Mouse (Mus musculus) spleen, postnatal 4 days (tissue): Measurements from ENCODE around the gene Itprid1.
A peak's percentile ranks its signal among the peaks of the same experiment; 100 is the strongest.

Experiments
- DNase-seq, 2 experiments: peaks; one replicate each; pipeline ENCODE4 v3.0.0; 2022; ENCODE audit warnings: low spot score in 2 of 2

Gene Itprid1

DNA sequence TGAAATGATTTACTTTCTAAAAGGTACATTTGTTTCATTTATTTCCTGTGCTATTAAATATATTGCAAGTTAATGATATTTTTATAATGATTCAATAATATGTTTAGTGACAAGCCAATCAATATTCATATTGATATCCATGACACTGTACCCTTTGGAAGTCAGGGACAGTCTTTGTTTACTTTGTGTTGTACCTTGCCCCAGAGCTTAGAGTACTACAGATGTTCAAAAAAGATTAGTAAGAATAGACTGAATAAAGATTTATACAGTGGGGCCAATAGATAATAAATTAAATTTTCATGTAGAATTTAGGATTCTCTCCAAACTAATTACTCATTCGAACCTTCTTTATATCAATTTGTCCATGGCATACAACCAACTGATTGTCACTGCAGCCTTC lies 50.9 kb downstream of the Itprid1 start:
- DNase-seq: no peak

DNA sequence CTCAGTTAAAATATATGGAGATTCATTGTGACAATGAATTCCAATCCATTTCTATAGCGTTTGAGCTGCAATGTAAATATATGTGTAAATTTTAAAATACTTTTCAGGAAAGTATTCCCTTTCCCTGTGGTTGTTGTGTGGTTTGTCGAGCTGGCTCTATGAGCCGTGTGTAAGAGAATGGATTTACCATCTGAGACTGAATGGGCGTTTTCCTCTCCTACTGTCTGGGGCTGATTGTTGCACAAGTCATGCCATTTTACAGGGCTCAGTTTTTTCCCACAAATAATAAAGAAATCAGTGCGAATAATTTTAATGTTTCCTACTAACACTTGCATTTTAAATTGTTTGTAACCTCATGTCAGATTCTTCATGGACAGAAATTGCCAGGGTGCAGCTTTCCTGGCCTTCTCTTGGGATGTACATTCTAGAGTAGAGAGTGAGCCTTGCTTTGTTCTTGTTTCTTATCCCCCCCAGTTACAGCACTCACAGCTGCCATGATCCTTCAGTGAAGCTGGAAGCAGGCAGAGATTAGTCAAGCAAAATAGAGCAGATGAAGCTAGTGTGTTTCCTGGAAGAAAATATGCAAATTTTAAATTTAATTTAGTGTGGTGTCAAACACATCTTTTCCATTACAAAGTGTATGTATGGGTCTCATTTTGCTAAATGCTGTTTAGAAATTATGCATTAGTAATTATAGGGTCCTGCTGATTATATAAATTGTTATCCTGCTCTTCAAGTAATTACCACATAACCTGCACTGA lies 65.1 kb downstream of the Itprid1 start:
- no peak for DNase-seq

DNA sequence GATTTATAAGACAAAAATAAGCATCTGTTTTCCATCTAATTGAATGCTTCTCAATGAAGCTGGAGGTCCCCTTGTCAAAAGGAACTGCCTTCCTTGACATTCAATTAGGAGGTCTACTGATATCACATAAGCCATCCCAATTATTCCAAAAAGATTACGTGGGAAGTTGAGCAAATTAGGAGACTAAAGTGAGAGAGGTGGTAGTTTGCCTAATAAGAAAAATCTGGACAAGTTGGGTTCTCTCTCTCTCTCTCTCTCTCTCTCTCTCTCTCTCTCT lies 65.6 kb downstream of the Itprid1 start:
- no peak for DNase-seq

DNA sequence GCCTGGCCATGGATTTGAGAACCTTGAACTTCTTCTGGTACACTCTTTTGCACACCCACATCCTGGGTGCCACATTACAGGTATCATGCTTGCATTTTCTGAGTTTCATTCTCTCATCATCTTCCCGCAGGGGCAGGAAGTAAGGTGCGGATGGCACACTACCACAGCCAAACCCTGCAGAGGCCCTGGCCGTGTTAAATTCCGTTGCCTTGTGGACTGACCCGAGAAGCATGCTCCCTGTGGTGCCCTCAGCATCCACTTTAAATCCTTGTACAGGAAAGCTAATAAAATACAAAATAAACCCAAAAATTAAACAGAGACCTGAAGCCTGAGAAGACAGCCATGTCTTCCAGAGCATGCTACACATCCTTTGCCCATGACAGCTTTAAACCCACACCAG lies 82.5 kb downstream of the Itprid1 start:
- no peak for DNase-seq

DNA sequence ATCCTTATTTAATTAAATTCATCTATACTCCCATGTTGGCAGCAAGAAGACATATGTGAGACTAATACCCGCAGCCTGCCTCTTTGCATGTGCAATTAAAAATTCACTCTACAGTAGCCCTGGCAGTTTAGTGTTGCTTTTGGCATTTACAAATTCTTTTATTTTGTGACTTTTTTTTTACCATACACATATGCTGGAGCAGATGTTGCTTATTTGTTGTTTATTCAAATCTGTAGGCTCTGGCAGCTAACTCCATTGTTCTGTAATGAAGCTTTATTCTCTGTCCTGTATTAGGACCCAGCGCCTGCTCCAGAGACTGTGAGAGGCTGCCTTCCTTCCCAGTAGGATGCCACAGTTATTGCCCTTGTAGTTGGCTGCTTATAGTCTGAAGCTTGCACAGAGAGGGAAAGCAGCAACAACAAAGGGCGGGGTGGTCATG lies 83.6 kb downstream of the Itprid1 start:
- DNase-seq: no peak

DNA sequence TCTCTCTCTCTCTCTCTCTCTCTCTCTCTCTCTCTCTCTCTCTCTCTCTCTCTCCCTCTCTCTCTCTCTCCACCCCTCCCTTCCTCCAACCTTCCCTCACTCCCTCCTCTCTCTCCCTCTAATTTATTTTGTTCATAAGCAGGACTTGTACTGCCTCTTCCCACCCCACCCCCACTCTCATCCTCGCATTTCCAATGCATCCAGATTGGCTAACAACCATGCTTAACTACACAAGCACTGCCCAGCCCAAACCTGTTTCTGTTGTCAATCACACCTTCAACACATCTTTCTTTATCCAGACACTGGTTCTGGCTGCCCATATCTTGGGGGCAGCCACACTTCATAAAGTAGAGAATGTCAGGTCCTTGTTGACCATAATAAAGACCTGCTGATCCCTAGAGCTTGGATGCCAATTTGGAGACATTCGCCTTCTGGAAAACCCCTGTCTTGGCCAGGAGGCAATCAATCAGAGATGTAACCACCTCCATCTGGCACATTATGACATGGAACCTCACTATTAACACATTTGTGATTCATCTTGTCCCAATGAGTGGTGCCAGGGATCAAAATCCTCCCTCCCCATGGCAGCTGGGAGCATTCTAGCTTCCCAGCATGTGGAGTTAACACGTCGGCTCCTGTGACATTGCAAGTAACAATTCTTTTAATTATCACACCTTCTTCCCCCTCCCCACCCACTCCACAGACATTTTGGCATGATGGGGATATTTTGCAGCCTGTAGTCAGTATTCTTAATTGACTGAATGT lies 84.4 kb downstream of the Itprid1 start:
- no peak for DNase-seq

DNA sequence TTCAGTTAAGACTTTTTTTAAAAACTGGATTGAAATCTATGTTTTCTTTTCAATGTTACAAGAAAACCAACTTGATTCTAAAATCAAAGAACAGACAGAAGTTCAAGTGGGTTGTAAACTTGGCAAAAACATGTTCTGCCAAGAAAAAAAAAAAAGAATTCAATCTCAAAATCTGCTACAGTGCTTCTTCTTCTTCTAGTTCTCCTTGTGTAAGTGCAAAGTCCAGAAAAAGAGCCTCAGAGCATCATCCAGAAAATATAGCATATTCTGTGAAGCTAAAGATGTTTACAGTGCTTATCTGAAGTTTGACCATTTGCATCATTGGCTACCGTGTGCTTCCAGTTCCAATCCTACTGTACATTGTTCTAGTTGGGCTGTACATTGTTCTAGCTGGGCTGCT lies 108.0 kb downstream of the Itprid1 start:
- no peak for DNase-seq

DNA sequence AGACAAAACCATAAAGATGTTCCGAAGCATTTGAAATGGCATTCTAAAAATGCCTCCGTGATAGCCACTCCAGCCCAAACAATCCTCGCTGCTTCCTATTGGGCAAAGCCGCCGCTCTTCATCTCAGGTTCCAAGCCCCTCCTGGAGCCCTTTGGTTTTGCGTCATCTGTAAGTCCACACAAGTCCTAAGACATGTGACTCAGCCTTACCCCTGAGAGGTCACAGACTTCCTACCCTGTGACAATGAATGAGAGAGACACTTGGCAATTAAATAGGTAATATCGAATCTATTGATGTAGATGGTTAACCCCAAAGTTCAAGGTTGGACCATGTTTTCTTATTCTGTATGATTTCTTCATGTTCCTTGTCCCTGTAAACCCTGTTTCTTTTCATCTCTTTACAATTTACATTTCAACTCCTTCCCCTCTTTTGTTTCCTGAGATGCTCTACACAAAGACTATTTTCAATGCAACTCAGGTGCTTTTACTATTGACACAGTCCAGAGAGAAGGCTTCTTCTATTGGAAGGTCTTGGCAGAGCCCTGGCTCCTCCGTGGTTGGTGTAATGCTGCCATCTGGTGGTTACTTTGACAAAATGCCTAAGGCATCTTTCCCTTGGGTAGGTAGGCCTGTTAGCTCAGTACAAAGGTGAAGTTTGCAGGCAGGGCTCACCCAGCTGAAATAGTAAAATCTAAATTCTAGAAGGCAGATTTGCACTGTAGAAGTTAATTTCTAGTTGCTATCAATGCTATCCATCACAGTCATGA lies 113.8 kb downstream of the Itprid1 start:
- peak in 1 of 2 experiments; percentile 16 for DNase-seq

DNA sequence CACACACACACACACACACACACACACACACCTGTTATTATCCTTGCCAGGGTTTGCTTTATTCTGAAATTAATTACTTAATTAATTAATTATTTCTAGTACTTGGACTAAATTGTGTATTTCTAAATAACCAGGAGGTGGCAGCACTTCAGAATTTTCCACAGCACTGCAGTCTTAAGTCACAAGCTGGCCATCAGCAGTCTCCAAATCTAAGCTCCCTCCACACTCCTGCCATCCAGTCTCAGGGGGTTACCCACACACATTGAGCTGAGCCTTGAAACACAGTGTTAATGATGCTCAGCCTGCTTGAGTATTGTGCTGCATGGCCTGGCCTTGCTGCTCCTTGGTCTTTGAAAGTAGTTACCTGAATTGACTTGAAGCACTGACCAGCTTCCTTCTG lies 136.3 kb downstream of the Itprid1 start:
- DNase-seq: no peak

DNA sequence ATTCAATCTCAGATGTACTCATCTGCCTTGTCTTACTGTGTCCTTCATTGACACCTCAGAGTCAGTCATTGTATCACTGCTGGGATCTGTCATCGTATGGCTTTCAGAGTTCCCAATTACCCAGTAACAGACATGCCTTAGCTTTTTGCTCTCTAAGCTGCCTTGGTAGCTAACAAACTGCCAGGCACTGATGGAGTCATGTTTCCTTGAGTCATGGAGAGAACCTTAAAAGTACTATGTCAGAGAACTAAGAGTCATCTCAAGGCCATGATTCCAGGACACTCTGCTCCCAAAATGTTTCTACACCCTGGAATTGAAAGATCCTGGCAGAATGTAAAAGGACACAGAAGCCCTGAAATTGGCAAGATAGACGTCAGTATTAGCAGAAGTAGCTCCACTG lies 143.1 kb downstream of the Itprid1 start:
- DNase-seq: no peak

DNA sequence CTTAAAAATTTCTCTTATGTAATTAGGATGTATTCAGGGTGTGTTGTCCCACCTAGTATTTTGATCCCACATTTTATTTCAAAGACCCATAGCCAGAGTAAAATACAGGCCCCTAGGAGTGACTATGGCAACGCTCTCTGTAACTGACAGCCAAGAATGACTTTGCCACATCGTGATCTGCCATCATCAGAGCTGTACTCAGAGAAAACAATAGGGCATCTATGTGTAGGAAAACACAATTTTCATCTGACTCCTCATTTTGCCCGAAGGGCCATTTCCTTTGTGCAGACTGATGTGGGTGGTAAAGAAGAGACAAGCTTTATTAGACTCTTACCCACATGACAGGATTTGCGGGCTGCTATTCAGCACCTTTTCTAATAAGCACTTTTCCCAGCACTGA lies 172.0 kb downstream of the Itprid1 start:
- no peak for DNase-seq

DNA sequence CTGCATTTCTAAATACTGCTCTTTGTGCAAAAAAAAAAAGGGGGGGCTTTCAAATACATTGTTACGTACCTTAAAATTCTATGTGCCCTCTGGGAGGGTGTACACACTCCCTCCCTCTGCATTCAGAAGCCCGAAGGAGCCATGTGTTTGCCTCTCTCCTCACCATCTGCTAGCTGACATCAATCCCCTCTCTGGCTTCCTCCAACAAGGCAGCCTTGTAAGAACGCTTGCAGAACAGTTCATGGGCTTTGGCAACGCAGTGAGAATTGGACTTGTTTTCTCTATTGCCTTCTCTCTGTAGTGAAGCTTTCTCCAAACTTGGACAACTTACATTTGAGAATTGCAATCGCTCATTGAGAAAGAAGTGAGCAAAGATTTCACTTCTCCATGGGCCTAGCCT lies 175.7 kb downstream of the Itprid1 start:
- peak in 1 of 2 experiments; percentile 31 for DNase-seq

DNA sequence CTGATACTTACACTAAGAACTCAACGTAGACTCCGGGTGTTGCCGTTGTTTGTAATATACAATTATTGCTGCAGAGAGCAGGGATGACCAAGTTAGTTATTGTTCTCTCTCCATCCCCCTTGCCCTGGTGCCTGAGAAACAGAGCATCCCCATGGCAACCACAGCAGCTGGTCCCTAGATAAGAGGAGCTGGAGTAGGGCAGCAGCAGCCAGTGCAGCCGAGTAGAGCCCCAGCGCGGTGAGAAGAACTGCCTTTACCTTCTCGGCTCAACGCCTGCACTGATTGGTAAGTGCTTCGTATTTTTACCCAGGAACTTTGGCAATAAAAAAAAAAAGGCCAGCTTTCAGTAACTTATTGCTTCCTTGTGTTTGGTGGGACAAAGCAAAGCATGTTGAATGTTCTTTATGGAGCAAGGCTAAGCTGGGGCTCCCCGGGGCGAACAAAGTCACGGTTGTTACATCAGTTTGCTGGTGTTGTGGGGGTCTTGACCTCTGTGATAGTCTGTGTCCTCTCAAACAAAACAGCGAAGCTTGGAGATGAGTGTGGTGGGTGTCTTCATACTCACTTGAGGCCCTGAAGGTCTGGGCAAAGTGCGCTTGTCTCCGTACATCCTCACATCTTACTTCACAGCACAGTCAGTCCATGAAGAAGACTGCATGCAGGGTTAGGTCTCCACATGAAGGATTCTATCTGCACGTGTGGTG lies 180.7 kb downstream of the Itprid1 start, which contains the start of gene Ppp1r17:
Gene Ppp1r17 (plus strand): TSS at position 207 of the 704 bp plus-strand sequence.
- DNase-seq: no peak

DNA sequence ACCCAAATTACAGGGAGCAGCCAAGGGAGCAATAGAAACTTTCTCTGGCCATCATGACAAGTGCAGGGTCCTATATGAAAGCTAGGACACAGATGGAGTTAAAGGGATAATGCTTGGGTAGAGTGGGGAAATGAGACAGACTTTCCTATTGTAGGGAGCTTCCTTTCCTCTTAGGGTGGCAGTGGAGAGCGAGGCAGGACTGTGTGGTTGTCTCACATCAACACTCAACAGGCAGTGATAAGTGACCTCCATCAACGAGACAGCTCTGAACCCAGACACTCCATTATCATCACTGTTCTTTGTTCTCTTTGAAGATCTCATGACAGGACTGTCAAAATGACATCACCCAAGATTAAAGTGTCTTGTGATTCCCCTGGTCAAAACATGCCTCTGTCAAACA lies 182.9 kb downstream of the Itprid1 start:
- no peak for DNase-seq

DNA sequence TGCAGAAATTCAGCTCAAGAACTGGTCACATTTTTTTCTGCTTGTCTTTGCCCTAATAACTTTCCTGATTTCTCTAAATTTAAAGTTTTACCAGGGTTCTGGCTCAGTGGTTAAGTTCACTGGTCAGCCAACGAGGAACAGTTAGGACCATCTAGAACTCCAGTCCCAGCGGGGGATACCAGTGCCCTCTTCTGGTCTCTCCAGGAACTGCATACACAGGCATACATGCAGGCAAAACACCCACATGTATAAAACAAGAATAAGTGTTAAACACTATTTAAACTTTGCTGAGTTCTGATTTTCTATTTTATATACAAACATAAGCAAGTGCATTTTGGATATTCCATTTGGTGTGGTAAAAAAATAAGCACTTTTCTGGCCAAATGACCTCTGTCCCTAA lies 188.8 kb downstream of the Itprid1 start:
- DNase-seq: no peak

DNA sequence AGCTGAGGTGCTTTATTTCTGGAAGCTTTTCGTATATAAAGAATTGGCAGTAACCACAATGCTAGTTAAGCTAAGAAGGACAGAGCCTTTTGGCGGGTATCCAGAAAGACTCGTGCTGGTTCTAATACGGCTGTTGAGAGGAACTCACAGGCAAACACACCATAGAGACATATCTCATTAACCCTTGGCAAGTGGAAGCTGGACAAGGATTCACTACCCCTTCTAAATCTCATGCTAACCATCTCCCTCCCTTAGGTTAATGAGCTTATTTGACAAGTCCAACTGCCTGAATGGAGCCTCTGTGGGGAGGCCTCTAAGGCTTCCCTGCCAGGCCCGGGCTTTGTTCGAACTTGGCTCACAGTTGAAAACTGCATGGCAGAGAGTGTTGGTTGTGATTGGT lies 190.6 kb downstream of the Itprid1 start:
- no peak for DNase-seq

DNA sequence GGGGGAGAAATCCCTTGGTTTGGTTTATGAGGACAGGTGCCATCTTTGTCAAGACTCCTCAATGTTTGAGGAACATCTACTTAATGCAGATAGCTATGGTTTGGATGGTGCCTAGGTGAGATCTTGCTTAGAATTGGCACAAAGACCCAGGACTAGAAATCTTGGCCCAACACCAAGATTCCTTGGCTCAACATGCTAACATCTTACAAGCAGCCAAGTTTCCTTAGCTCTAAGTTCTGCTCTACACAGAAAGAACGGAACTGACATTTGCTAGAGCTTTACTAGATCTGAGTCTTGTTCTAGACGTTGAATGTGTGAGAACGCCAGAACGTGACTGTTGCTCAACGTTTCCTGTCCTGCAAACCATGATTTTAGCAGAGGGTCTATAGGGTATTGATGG lies 191.3 kb downstream of the Itprid1 start:
- DNase-seq: no peak
